Mouse (Mus musculus): ENCODE measurements around the gene Fezf1. TPM values are rescaled to one million over a fixed set of nuclear protein-coding genes. Genes with fewer than 3 reads are reported as not detected.

Gene Fezf1
- polyA plus RNA-seq (2012; rRNA removed): not detected in 2 replicates

DNA sequence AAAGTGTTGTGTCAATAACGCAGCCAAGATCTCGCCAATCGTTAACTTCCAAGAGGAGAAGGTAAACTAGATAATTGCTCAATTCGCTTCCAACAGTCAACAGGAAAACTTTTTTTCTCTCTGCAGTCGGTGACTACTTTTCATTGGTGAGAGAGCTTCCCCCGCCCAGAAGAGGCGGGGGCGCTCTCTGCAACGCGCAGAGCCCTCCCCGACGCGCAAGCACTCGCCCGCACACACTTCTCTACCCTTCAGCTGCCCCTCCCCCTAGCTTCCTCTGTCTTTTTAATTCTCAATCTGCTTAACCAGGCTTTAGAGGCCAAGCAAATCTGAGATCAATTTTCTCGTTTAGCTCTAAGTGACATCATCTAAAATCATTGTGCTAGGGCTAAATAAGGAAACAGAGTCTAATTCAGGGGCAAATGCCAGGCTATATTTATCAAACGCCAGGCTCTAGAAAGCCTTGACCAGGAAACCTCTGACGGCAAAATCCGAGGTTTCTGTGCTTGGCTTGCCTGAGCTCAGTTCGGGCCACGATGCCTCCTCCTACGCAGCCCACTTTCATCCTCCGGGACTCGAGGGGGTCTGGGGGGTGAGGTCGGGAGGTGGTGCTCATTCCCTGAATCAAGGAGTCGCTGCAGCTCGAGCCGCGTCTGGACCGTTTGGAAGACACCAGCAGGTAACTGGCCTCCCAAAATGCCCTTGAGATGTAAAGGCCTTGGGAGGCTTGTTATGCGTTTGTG lies at the start of gene Fezf1:
Fezf1 (minus strand) TSS at position 50 of the 740 bp plus-strand sequence.

Other genes with a start within 250 kb of the Fezf1 start
- gene Aass, start 115.4 kb downstream of the Fezf1 start, polyA plus RNA-seq (2012; rRNA removed): 1.0 and 1.3 TPM in 2 replicates